Mouse (Mus musculus) intestine, postnatal 0 days (tissue): Measurements from ENCODE around the gene Gm10840. TPM values are rescaled to one million over a fixed set of nuclear protein-coding genes. Genes with fewer than 3 reads are reported as not detected.

ENCODE experiments used
- ATAC-seq: fragments of 200-750 bp; cut with Nextera tagmentation; 2 replicates; pipeline ENCODE4 v1.8.0; 2017; ENCODE audit warnings: mild to moderate bottlenecking, moderate TSS enrichment, moderate library complexity
- H3K27ac ChIP-seq: fragments of 300-500 bp; sonication (generic); 2 replicates; pipeline ENCODE4 v1.5.1; 2014; ENCODE audit warnings: mild to moderate bottlenecking, low read depth, low read length, moderate library complexity
- H3K27me3 ChIP-seq: fragments of 300-500 bp; sonication (generic); replicated peaks from 2 replicates; pipeline ENCODE4 v1.6.1; 2014; ENCODE audit warnings: low read length, mixed read lengths; ENCODE audit not compliant: control insufficient read depth, insufficient read depth
- H3K36me3 ChIP-seq: fragments of 300-500 bp; sonication (generic); 2 replicates; pipeline ENCODE4 v1.6.1; 2014; ENCODE audit warnings: mild to moderate bottlenecking, moderate library complexity; ENCODE audit not compliant: control insufficient read depth, insufficient read depth
- H3K4me1 ChIP-seq: fragments of 300-500 bp; sonication (generic); replicated peaks from 2 replicates; pipeline ENCODE4 v1.6.1; 2014; ENCODE audit warnings: antibody characterized with exemption, low read length, mixed read lengths; ENCODE audit not compliant: control insufficient read depth, insufficient read depth
- H3K4me2 ChIP-seq: fragments of 300-500 bp; sonication (generic); replicated peaks from 2 replicates; pipeline ENCODE4 v1.6.1; 2014; ENCODE audit warnings: low read depth, mild to moderate bottlenecking, moderate library complexity
- H3K4me3 ChIP-seq: fragments of 300-500 bp; sonication (generic); 2 replicates; pipeline ENCODE4 v1.5.1; 2014; ENCODE audit warnings: low read depth, low read length
- H3K9ac ChIP-seq: fragments of 300-500 bp; sonication (generic); 2 replicates; pipeline ENCODE4 v1.6.1; 2014; ENCODE audit warnings: mild to moderate bottlenecking, low read depth, low read length
- H3K9me3 ChIP-seq: fragments of 300-500 bp; sonication (generic); 2 replicates; pipeline ENCODE4 v1.6.1; 2016; ENCODE audit warnings: mixed run types; ENCODE audit not compliant: control insufficient read depth
- CTCF ChIP-seq: sonication (generic); IDR thresholded peaks from 2 replicates; pipeline ENCODE4 v1.5.1; 2016; ENCODE audit warnings: low read depth, mild to moderate bottlenecking, control low read depth, antibody characterized with exemption, moderate library complexity
- WGBS: fragments of 180-500 bp; shearing (Covaris S2); extraction: QIAGEN DNeasy Blood & Tissue Kit; methylation state at CpG from one replicate; pipeline ENCODE4 v1.1.7; 2014; 5-methylcytosine and 5-hydroxymethylcytosine counted together
- polyA plus RNA-seq: library from polyadenylated mRNA; unstranded; fragments of >200 nt; fragmentation: Nextera tagmentation; extraction: Ambion mirVana; gene quantifications from 2 replicates; pipeline ENCODE4 v1.2.1, GENCODE M21; 2015

The Gm10840 gene
- polyA plus RNA-seq, 1 experiment from 2014 or later, result not detected

DNA sequence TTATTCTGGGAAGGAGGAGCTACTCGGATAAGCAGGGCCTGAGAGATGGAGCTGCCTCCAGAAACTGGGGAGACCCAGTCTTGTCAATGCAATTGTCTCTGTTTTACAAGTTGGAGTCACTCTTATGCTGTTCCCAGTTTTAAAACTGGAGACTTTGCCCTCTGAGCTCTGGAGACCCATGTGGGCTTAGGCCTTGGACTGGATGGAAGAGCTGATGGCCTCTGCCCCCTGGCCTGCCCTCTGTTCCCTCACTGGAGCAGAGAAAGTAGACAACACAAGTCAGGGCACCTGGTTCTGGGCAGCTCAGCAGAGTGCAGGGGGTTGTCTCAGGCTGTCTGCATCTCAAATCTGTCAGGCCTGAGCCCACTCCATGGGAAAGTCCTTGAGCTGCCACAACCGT lies 5.9 kb upstream of the Gm10840 start:
- peaks cover 62% of the 10 kb centered on the region for H3K36me3 ChIP-seq
- ATAC-seq, result no peak
- H3K27me3 ChIP-seq, result no peaks in the 10 kb centered on the region
- no peaks in the 10 kb centered on the region for H3K9me3 ChIP-seq
- no peak overlapping the region for H3K4me2 ChIP-seq
- TF ChIP-seq CTCF, result no peak
- H3K4me1 ChIP-seq, result no peaks in the 10 kb centered on the region
- no peak overlapping the region for H3K9ac ChIP-seq
- H3K4me3 ChIP-seq, result no peak overlapping the region
- 67% methylated on average over 2 of the region's 2 CpGs for WGBS
- H3K27ac ChIP-seq, result no peak overlapping the region

DNA sequence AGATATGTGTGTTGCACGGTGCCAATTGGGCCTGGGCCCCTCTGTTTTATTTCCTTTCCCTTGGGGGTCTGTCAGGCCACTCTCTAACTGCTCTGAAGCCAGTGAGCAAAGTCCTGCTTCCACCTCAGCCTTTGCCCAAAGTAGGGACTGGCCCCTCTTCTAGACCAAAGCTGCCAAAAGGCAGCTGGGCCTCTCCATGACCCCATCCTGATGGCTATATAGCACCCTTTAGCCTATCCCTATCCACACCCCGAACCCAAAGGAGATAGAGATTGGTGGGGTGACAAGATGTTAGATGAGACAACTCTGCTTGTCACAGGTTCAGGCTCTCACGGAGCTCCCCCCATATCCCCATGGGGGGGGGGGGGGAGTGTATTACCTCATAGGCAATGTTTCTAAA lies 4.9 kb upstream of the Gm10840 start:
- no peaks in the 10 kb centered on the region for H3K9me3 ChIP-seq
- no peak overlapping the region for H3K4me2 ChIP-seq
- TF ChIP-seq CTCF, result no peak
- H3K9ac ChIP-seq, result no peak overlapping the region
- ATAC-seq, result no peak
- WGBS, result 63% methylated on average over 3 of the region's 3 CpGs
- no peaks in the 10 kb centered on the region for H3K4me1 ChIP-seq
- H3K27ac ChIP-seq, result no peak overlapping the region
- H3K36me3 ChIP-seq, result peaks cover 53% of the 10 kb centered on the region
- no peak overlapping the region for H3K4me3 ChIP-seq
- no peaks in the 10 kb centered on the region for H3K27me3 ChIP-seq

DNA sequence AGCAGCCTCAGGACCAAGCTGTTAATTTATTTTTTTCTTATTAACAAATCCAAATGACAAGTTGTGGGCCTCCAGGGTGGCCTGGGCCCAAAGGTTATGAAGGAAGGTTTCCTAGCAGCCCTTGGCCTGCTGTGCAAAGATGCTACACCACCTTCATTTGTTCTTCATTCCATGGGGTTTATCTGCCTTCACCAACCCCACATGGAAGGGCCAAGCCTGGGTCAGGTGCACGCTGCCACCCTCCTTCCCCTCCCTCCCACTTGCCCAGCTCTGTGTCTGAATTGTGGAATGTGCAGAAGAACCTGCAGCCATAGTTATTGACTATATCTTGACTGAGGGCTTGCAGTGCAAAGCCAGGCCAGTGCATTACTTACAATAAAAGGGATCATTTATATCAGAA lies 4.4 kb upstream of the Gm10840 start:
- Histone ChIP-seq H3K4me2 (no peak overlapping the region), H3K9me3 (no peaks in the 10 kb centered on the region), H3K4me3 (no peak overlapping the region), H3K4me1 (no peaks in the 10 kb centered on the region), H3K27ac (no peak overlapping the region), H3K36me3 (peaks cover 48% of the 10 kb centered on the region), H3K9ac (no peak overlapping the region), H3K27me3 (no peaks in the 10 kb centered on the region)
- WGBS, result 79% methylated on average over 1 of the region's 1 CpGs
- no peak for TF ChIP-seq CTCF
- no peak for ATAC-seq

DNA sequence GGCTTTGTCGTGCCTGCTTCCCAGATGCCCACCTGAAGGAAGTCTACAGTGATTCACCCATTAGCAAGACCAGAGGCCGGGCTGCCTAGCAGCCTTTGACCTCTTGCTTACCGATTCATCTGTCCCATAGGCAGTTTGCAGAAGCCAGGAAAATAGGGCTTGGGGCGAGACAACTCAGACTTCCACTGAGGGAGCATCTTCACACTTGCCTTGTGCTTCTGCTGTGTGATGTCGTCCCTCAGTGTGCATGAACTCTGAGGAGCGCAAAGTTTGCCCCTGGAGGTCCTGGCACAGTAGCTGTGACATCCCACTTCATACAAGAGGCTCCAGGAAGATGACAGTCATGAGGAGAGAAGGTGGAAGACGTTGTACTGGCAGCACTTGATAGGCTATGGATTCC lies 3.5 kb upstream of the Gm10840 start:
- Histone ChIP-seq H3K27me3 (no peaks in the 10 kb centered on the region), H3K36me3 (peaks cover 39% of the 10 kb centered on the region), H3K27ac (no peak overlapping the region), H3K4me1 (no peaks in the 10 kb centered on the region), H3K9me3 (no peaks in the 10 kb centered on the region), H3K9ac (no peak overlapping the region), H3K4me3 (no peak overlapping the region), H3K4me2 (no peak overlapping the region)
- ATAC-seq, result no peak
- 75% methylated on average over 7 of the region's 7 CpGs for WGBS
- no peak for TF ChIP-seq CTCF

DNA sequence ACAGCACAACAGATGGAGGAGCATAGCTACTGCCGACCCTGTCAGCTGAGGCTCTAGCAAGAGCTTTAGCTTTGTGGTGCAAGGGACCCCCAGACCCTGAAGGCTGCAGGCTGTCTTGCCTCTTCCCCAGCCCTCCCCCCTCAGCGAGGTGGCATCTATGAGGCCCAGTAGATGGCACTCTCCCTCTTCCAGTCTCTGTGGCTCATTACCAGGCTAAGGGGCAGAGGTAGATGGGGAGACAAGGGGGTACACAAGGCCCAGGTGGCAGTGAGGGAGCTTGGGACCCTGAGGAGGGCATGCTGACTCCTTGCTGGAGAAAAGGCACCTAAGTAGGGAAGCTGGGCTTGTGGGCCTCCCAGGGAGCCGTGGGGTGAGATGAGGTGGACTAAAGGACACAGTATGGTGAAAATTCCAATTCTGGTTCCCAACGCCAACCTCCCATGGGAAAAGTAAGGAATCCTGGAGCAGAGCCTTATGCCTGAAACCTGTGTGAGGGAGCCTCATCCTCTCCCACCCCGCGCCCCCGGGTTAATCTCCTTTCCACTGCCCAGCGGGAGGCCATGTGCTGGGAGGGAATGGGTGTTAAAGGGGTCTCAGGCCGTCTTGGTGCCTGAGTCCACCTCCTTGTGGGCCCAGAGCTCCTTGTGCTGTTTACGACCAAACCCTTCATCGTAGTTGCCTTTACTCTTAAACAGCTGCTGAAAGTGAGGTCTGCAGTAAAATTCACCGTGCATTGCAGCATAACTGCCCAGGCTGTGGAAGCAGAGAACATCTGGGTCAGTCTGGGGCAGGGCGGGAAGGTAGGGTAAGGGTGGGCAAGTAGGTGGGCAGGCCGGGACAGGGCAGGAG lies 2.3 kb upstream of the Gm10840 start:
- peak overlapping the region; percentile 89 for H3K4me2 ChIP-seq
- H3K36me3 ChIP-seq, result peaks cover 34% of the 10 kb centered on the region
- no peak for ATAC-seq
- peak overlapping the region; percentile 71; the same call in 1 of the 2 replicates for H3K9ac ChIP-seq
- TF ChIP-seq CTCF, result peak; percentile 77
- H3K27ac ChIP-seq, result no peak overlapping the region
- no peaks in the 10 kb centered on the region for H3K4me1 ChIP-seq
- 60% methylated on average over 14 of the region's 14 CpGs for WGBS
- no peaks in the 10 kb centered on the region for H3K27me3 ChIP-seq
- H3K9me3 ChIP-seq, result no peaks in the 10 kb centered on the region
- no peak overlapping the region; the same call in 1 of the 2 replicates for H3K4me3 ChIP-seq

DNA sequence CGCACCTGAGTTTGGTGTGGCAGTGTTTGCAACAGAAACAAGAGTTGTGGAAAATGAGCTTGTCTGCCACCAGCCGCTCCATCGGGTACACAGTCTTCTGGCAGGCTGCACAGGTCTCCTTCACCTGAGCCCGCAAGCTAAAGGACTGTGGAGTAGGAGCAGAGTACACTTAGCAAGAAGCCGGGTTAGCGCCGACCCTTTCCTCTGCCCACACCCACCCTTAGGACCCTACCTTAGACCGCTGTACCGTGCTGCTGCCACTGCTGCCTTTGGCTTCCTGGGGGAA lies 1.8 kb upstream of the Gm10840 start:
- peak overlapping the region; percentile 89 for H3K4me2 ChIP-seq
- H3K9me3 ChIP-seq, result no peaks in the 10 kb centered on the region
- H3K4me1 ChIP-seq, result no peaks in the 10 kb centered on the region
- no peak overlapping the region for H3K27ac ChIP-seq
- peaks cover 35% of the 10 kb centered on the region for H3K36me3 ChIP-seq
- H3K27me3 ChIP-seq, result no peaks in the 10 kb centered on the region
- H3K9ac ChIP-seq, result peak overlapping the region; percentile 71
- no peak for ATAC-seq
- no peak for TF ChIP-seq CTCF
- 35% methylated on average over 9 of the region's 9 CpGs for WGBS
- peak overlapping the region; percentile 67 for H3K4me3 ChIP-seq
